Mouse (Mus musculus) Muller cell, postnatal 12 days (primary cell): ENCODE data around the gene Rnf169.

ENCODE experiments used
- DNase-seq: peaks from one replicate; pipeline ENCODE4 v3.0.0-alpha.2; 2015; ENCODE audit errors: inconsistent ontology term

Rnf169 gene

DNA sequence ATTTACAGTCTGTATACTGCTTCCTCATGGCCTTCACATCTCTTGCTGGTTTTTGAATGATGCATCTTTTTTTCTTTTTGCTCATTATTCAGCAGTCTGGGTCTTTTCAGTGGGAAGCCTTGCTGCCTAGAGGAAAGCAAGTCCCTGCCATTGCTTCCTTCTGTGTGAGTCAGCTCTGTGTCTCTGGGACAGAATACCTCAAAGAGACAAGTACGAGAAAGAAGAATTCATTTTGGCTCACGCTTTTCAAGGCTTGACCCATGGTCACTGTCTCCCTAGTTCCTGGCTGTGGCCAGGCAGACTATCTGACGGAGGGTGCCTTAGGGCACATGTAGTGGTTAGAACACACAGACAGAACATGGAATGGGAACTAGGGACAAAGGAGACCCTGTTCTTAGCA, 86.3 kb downstream of the Rnf169 start:
- peak; percentile 50 for DNase-seq

DNA sequence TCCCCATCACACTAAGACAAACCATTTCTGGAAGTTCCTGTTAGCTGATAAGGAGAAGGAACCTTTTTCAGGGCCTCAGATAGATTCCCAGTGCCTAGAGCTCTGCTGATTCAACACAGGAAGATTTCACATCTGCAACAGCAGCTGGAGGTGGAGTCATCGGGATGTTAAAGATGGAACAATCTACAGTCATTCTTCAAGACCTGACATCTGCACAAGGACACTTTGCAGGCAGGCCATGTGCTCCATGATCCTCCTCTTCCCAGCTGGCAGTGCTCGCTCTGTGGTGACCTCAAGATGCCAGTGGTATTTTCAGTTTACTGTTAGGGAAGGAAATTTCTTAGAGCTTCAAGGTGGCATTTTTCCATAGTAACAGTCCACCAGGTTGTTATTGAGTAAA, 87.9 kb downstream of the Rnf169 start:
- no peak for DNase-seq

DNA sequence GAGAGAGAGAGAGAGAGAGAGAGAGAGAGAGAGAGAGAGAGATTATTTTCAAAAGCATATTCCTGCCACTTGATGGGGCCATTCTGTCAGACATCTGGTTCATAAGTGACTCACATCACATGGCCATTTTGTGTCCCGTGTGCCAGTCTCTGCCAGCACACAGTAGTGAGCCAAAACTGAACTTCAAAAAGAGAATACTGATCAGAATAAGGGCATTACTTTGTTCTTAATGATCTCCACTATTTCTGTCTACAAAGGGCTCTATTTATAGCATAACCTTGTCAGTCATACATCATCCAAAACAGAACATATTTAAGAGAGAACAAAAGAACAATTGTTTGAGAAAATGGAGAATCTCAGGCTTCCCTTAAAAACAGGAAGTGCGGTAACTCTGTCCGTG, 88.8 kb downstream of the Rnf169 start:
- DNase-seq = peak; percentile 57

DNA sequence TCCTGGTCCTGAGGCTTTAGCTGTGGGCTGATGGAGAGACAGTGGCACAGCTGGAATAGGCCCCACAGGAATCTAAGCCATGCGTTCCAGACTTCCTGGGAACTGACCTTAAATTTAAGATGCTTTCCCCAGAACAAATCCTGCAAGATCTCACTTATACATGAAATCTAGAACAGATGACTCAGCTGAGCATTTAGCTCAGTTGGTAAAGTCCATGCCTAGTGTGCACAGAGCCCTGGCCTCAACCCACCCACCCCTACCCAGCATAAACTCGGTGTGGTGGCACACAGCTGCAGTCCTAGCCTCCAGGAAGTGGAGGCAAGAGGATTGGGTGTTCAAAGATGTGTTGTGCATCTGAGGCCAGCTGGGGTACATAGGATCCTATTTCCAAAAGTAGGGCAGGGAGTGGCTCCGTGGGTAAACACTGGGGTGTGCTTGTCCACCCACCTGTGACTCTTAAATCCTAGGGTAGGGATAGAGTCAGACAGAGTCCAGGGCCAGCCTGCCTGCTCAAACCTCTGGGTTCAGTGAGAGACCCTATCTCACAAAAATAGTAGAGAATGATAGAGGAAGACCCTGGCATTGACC, 90.0 kb downstream of the Rnf169 start:
- DNase-seq = no peak

DNA sequence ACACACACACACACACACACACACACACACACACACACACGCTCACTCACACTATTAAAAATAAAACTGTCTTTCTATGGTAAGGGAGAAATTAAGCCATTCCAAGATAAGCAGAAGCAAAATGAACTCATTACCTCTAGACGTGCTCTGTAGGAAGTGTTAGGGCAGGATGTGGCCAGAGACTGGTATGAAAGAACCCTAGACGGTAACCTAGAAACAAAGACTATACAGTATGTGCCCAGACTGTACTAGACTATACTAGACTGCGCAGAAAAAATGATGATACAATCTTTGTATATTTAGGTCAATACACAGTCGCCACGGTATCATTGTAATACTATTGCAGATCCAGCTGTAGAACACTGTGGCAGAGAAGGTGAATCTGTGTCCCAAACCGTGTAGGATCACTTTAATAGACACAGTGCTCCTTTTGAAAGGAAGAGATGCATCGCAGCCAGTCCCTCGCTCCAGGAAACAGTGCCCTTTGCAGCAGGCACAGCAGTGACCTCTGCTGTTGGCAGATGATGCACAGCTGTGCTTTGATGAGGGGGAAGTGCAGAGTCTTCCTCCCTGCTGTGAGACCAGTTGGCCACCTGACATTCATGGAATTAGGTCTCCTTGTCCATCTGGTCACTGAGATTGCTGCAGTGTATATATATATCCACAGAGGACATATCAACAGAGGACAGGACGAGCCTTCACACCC, 90.9 kb downstream of the Rnf169 start:
- no peak for DNase-seq

DNA sequence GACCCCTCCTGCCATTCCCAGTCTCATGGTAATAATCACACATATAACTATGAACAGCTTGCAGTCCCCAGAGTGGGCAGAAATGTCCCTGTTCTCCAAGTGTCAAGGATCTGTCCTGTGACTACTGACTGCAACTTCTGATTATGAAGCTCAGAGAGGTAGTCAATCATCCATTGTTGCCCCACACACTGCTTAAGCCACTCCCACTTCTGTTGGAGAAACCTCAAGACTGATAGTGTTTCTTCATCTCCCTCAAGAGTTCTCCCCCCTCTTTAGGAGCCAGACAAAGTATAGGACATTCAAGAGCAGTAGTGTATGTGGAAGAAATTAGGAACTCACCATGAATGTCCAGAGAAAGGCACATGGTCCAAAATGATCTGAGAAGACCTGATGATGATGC, 92.5 kb downstream of the Rnf169 start:
- DNase-seq = no peak

DNA sequence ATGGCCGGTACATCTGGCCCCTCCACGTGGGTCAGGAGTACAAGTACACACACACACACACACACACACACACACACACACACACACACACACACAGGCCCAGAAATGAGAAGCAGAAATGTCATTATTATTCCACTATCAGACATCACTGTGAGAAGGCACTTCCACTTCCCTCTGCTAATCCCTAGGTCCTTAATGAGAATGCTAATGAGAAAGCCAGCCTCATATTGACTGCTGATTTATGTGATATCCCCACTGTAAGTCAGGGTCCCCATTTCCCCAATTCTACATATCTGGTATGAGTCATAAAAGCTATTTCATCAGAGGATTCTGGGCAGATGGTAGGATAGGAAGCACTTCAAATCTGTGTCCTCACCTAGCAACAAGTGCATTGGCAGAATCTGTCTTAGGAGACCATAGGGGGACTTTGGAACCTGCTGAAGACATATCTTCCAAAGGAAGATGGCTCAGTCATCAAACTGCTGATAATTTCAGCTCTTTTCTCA, 93.0 kb downstream of the Rnf169 start:
- no peak for DNase-seq

DNA sequence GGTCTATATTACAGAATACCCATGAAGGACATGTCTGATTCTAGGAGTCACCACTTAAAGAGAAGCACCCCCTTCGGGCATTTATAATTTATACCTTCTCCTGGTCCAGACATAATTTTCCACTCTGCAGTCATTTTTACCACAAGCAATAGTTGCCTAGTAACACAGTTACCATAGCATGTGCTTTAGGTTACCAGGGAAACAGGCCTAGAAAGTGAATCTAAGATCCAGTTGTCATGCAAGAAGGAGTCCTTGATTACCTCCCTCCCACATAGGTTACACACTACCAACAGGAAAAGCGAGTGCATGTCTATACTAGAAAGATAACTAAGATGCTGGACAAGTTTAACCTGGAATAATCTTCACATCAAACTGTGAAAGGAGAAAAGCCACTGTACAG, 102.0 kb downstream of the Rnf169 start:
- DNase-seq = no peak

DNA sequence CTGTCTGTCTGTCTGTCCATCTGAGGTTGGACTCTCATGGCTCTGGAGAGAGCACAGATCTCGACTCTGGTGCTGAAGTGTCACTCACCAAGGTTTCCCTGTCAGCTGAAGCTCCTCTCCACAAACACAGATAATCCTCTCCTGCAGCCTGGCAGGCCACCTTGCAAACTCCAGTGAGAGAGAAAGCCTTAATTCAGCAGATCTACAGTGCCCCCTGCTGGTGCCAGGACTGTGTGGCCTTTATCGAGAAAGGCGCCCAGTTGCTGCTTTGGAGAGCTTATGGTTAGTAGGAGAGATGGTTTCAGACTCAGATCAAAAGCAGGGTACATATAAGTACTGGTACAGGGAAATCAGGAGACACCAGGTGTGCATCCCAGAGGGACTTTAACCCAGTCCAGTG, 103.9 kb downstream of the Rnf169 start:
- DNase-seq = peak; percentile 57

DNA sequence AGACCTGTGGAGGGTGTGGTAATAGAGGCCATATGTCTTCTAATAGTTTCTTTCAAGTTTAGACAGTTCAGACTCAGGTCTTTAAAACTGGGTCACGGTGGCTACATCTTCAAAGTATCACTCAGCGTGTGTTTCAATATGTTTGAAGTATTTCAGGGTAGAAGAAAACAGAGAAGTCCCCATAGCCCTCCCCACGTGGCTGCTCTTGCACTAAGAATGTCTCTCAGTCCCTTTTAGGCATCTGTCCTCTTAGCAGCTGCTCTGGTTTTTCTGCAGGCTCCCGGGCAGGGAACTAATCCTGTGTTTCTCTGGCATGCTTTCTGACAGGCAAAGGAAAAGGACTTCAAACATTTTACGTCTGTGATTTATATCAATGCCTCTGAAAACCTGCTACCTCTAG, 104.4 kb downstream of the Rnf169 start:
- DNase-seq = no peak

DNA sequence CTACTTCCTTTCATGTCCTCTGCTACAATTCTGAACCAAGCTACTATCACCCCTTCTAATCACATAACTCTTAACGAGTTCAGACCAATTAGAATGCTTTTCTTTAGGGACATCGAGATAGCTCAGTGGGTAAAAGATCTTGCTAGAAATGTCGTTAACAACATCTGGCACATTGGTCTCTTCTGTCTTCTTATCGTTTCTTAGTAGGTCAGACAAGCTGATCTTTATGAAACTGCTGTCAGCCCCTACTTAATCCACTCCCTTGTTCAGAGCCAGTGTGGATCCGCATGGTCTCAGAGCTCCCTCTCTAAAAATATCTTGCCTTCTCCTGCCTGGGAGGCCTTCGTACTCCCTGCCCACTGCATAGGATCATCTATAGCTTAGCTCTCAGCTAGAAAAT, 106.3 kb downstream of the Rnf169 start:
- DNase-seq = no peak
